Mouse (Mus musculus) brain, embryonic 14.5 days (tissue): ENCODE data around the gene Pygo2.

Source experiments
- CTCF ChIP-seq: fragments of 200-500 bp; IDR thresholded peaks from 2 replicates; pipeline ENCODE4 v1.5.1; 2012; ENCODE audit warnings: inconsistent platforms, mild to moderate bottlenecking, moderate library complexity, borderline replicate concordance; ENCODE audit not compliant: insufficient read depth, insufficient read length; ENCODE audit errors: extremely low read depth
- POLR2A ChIP-seq: fragments of 200-500 bp; IDR thresholded peaks from 2 replicates; pipeline ENCODE4 v1.6.1; 2012; ENCODE audit warnings: mild to moderate bottlenecking, inconsistent platforms, borderline replicate concordance; ENCODE audit not compliant: poor library complexity, insufficient read depth, insufficient read length, severe bottlenecking; ENCODE audit errors: extremely low read depth

- TF ChIP-seq CTCF (no peak), POLR2A (no peak)
Measured at GRCm38 (mm10) chr3:89458965-89459807, 29.2 kb downstream of the Pygo2 start.
